Mouse (Mus musculus) neural tube, embryonic 10.5 days (tissue): Measurements from ENCODE around the gene Ppm1b.

ENCODE experiments used
- DNase-seq: peaks from one replicate; pipeline ENCODE4 v3.0.0-alpha.2; 2017; ENCODE audit warnings: low spot score; ENCODE audit errors: extremely low spot score

Ppm1b gene

GRCm38 (mm10) chr17:84957487-84958259 lies 1.1 kb downstream of the Ppm1b start:
- DNase-seq, result peak; percentile 97

GRCm38 (mm10) chr17:84958411-84958911 lies 1.9 kb downstream of the Ppm1b start:
- DNase-seq, result peak; percentile 58

GRCm38 (mm10) chr17:84958986-84959664 lies 2.6 kb downstream of the Ppm1b start:
- DNase-seq, result no peak

GRCm38 (mm10) chr17:84959665-84960020 lies 3.1 kb downstream of the Ppm1b start:
- DNase-seq, result no peak

GRCm38 (mm10) chr17:84960136-84960535 lies 3.6 kb downstream of the Ppm1b start:
- no peak for DNase-seq

GRCm38 (mm10) chr17:84962046-84962445 lies 5.5 kb downstream of the Ppm1b start:
- DNase-seq, result no peak

- DNase-seq, result no peak
Observed at GRCm38 (mm10) chr17:84963651-84964050, 7.1 kb downstream of the Ppm1b start.

GRCm38 (mm10) chr17:84966231-84966630 lies 9.7 kb downstream of the Ppm1b start:
- DNase-seq, result no peak

- DNase-seq, result no peak
Observed at GRCm38 (mm10) chr17:84967045-84967444, 10.5 kb downstream of the Ppm1b start.

GRCm38 (mm10) chr17:84969916-84970315 lies 13.4 kb downstream of the Ppm1b start:
- no peak for DNase-seq

- no peak for DNase-seq
Observed at GRCm38 (mm10) chr17:84981721-84982120, 25.2 kb downstream of the Ppm1b start.

GRCm38 (mm10) chr17:84982735-84983134 lies 26.2 kb downstream of the Ppm1b start:
- no peak for DNase-seq

- DNase-seq, result no peak
Observed at GRCm38 (mm10) chr17:84986368-84986767, 29.8 kb downstream of the Ppm1b start.

GRCm38 (mm10) chr17:84987834-84988410 lies 31.4 kb downstream of the Ppm1b start:
- no peak for DNase-seq

GRCm38 (mm10) chr17:84988514-84988913 lies 32.0 kb downstream of the Ppm1b start:
- DNase-seq, result no peak

GRCm38 (mm10) chr17:84995844-84996243 lies 39.3 kb downstream of the Ppm1b start:
- DNase-seq, result no peak

GRCm38 (mm10) chr17:84997639-84998038 lies 41.1 kb downstream of the Ppm1b start:
- DNase-seq, result no peak

- no peak for DNase-seq
Observed at GRCm38 (mm10) chr17:84999636-85000035, 43.1 kb downstream of the Ppm1b start.

- no peak for DNase-seq
Observed at GRCm38 (mm10) chr17:85013485-85013884, 56.9 kb downstream of the Ppm1b start.

GRCm38 (mm10) chr17:85014632-85015031 lies 58.1 kb downstream of the Ppm1b start:
- DNase-seq, result no peak

- no peak for DNase-seq
Observed at GRCm38 (mm10) chr17:85018344-85018743, 61.8 kb downstream of the Ppm1b start.

- no peak for DNase-seq
Observed at GRCm38 (mm10) chr17:85018794-85019193, 62.3 kb downstream of the Ppm1b start.
